Mouse (Mus musculus) MEL (cell line): ENCODE results near the gene Ces2h.

Source experiments
- CTCF ChIP-seq, 3 experiments: IDR thresholded peaks in 2 of 3; conservative IDR thresholded peaks in 1 of 3; 2 replicates each; pipeline ENCODE4 v1.5.1; 2011 to 2012; ENCODE audit warnings: low read length in 3 of 3, low read depth in 2 of 3, mild to moderate bottlenecking in 2 of 3, improper control_type of control experiment in 1 of 3, inconsistent platforms in 1 of 3, mixed read lengths in 1 of 3, moderate library complexity in 1 of 3; ENCODE audit not compliant: control insufficient read depth in 1 of 3, insufficient read depth in 1 of 3, poor library complexity in 1 of 3, severe bottlenecking in 1 of 3
- EP300 ChIP-seq, 2 experiments: IDR thresholded peaks; 2 replicates each; pipeline ENCODE4 v1.6.1; 2011; ENCODE audit warnings: improper control_type of control experiment in 2 of 2, low read length in 2 of 2, low read depth in 1 of 2, mild to moderate bottlenecking in 1 of 2
- MEF2A ChIP-seq: IDR thresholded peaks from 2 replicates; pipeline ENCODE4 v1.6.1; 2014; ENCODE audit warnings: low read depth, mild to moderate bottlenecking, inconsistent platforms, low read length, improper control_type of control experiment; ENCODE audit not compliant: poor library complexity, insufficient replicate concordance, severe bottlenecking; ENCODE audit errors: extremely low read depth
- POLR2A ChIP-seq, 2 experiments: IDR thresholded peaks; 2 replicates each; pipeline ENCODE4 v1.6.1; 2011 to 2012; ENCODE audit warnings: low read length in 2 of 2, mild to moderate bottlenecking in 2 of 2, control low read depth in 1 of 2, improper control_type of control experiment in 1 of 2, low read depth in 1 of 2, moderate library complexity in 1 of 2; ENCODE audit not compliant: control insufficient read depth in 1 of 2, insufficient read depth in 1 of 2, poor library complexity in 1 of 2
- SIN3A ChIP-seq: IDR thresholded peaks from 2 replicates; pipeline ENCODE4 v1.6.1; 2012; ENCODE audit warnings: low read length, improper control_type of control experiment, inconsistent platforms
- USF2 ChIP-seq, 2 experiments: IDR thresholded peaks; 2 replicates each; pipeline ENCODE4 v1.6.1; 2011 to 2012; ENCODE audit warnings: improper control_type of control experiment in 2 of 2, low read length in 2 of 2, borderline replicate concordance in 1 of 2, inconsistent platforms in 1 of 2, low read depth in 1 of 2, mild to moderate bottlenecking in 1 of 2; ENCODE audit not compliant: insufficient read depth in 1 of 2

GRCm38 (mm10) chr8:105045824-105046401, 45.3 kb downstream of the Ces2h start:
- TF ChIP-seq MEF2A: no peak
- TF ChIP-seq CTCF (IDR thresholded peaks at IDR 0.05 in 2 of 3, conservative IDR thresholded peaks at IDR 0.05 in 1 of 3; ENCODE audit: control insufficient read depth in 1 of 3, insufficient read depth in 1 of 3, low read depth in 2 of 3, low read length in 3 of 3, poor library complexity in 1 of 3, severe bottlenecking in 1 of 3): no peak
- TF ChIP-seq SIN3A: no peak
- TF ChIP-seq POLR2A (IDR thresholded peaks at IDR 0.05; ENCODE audit: control insufficient read depth in 1 of 2, insufficient read depth in 1 of 2, low read depth in 1 of 2, low read length in 2 of 2, poor library complexity in 1 of 2): no peak
- no peak for TF ChIP-seq EP300 (IDR thresholded peaks at IDR 0.05; ENCODE audit: low read depth in 1 of 2, low read length in 2 of 2)
- TF ChIP-seq USF2 (IDR thresholded peaks at IDR 0.05; ENCODE audit: borderline replicate concordance in 1 of 2, insufficient read depth in 1 of 2, low read depth in 1 of 2, low read length in 2 of 2): no peak
